Mouse (Mus musculus) CH12.LX (cell line): ENCODE results near the gene Tecta. TPM values are rescaled to one million over a fixed set of nuclear protein-coding genes. Genes with fewer than 3 reads are reported as not detected.

Source experiments
- DNase-seq: peaks from one replicate; pipeline ENCODE4 v3.0.0-alpha.2; 2013; ENCODE audit errors: extremely low read depth
- H3K27ac ChIP-seq: 2 replicates; pipeline ENCODE4 v1.5.1; 2012; ENCODE audit warnings: low read depth, mild to moderate bottlenecking, control low read depth, moderate library complexity; ENCODE audit not compliant: insufficient read depth
- H3K27me3 ChIP-seq: replicated peaks from 2 replicates; pipeline ENCODE3; 2012; ENCODE audit warnings: inconsistent platforms
- H3K36me3 ChIP-seq, 2 experiments: replicated peaks in 1 of 2; 2 replicates each; pipeline versions ENCODE3 to v1.6.1; 2012; ENCODE audit warnings: inconsistent platforms in 1 of 2, low read length in 1 of 2, mild to moderate bottlenecking in 1 of 2, mixed read lengths in 1 of 2, moderate library complexity in 1 of 2; ENCODE audit not compliant: control insufficient read depth in 1 of 2, insufficient read depth in 1 of 2
- H3K4me1 ChIP-seq, 2 experiments: 2 replicates each; pipeline ENCODE4 v1.6.1; 2012; ENCODE audit warnings: inconsistent platforms in 1 of 2, moderate library complexity in 1 of 2; ENCODE audit not compliant: insufficient read depth in 2 of 2, control insufficient read depth in 1 of 2
- H3K4me2 ChIP-seq: 2 replicates; pipeline ENCODE4 v1.6.1; 2012; ENCODE audit warnings: low read depth, mild to moderate bottlenecking, control low read depth; ENCODE audit not compliant: poor library complexity, insufficient read depth, severe bottlenecking
- H3K4me3 ChIP-seq, 3 experiments: fragments of 150-350 bp in 1 of 3; sonication (generic) in 1 of 3; replicated peaks in 1 of 3; 2 replicates each; pipeline versions ENCODE3 to v1.5.1; 2011 to 2012; ENCODE audit warnings: low read depth in 2 of 3, low read length in 2 of 3, mild to moderate bottlenecking in 2 of 3, moderate library complexity in 2 of 3, control low read depth in 1 of 3, improper control_type of control experiment in 1 of 3, inconsistent platforms in 1 of 3, mixed read lengths in 1 of 3; ENCODE audit not compliant: poor library complexity in 1 of 3
- H3K79me2 ChIP-seq: replicated peaks from 2 replicates; pipeline ENCODE4 v1.6.1; 2012; ENCODE audit warnings: mild to moderate bottlenecking, moderate library complexity; ENCODE audit not compliant: control insufficient read depth, poor library complexity, insufficient read depth, severe bottlenecking; ENCODE audit errors: extremely low read depth
- H3K9ac ChIP-seq: 2 replicates; pipeline ENCODE4 v1.6.1; 2012; ENCODE audit warnings: low read depth, mild to moderate bottlenecking, control low read depth, moderate library complexity; ENCODE audit not compliant: insufficient read depth
- H3K9me3 ChIP-seq: replicated peaks from 2 replicates; pipeline ENCODE3; 2012; ENCODE audit warnings: low read length, inconsistent platforms, mixed read lengths
- CHD1 ChIP-seq: IDR thresholded peaks from 2 replicates; pipeline ENCODE4 v1.6.1; 2012; ENCODE audit warnings: low read depth, low read length, improper control_type of control experiment, inconsistent platforms
- CTCF ChIP-seq, 2 experiments: IDR thresholded peaks in 1 of 2; conservative IDR thresholded peaks in 1 of 2; 2 replicates each; pipeline ENCODE4 v1.5.1; 2011 to 2012; ENCODE audit warnings: low read depth in 2 of 2, low read length in 2 of 2, improper control_type of control experiment in 1 of 2, inconsistent platforms in 1 of 2, mild to moderate bottlenecking in 1 of 2, moderate library complexity in 1 of 2
- EP300 ChIP-seq: IDR thresholded peaks from 2 replicates; pipeline ENCODE4 v1.6.1; 2011; ENCODE audit warnings: low read length, improper control_type of control experiment
- JUN ChIP-seq: IDR thresholded peaks from 2 replicates; pipeline ENCODE4 v1.6.1; 2011; ENCODE audit warnings: low read depth, mild to moderate bottlenecking, low read length, improper control_type of control experiment, moderate library complexity; ENCODE audit not compliant: insufficient read depth
- MAFK ChIP-seq: IDR thresholded peaks from 2 replicates; pipeline ENCODE4 v1.6.1; 2011; ENCODE audit warnings: low read length, improper control_type of control experiment; ENCODE audit not compliant: insufficient replicate concordance
- MXI1 ChIP-seq: IDR thresholded peaks from 2 replicates; pipeline ENCODE4 v1.6.1; 2011; ENCODE audit warnings: mild to moderate bottlenecking, low read depth, low read length, improper control_type of control experiment
- MYC ChIP-seq: IDR thresholded peaks from 2 replicates; pipeline ENCODE4 v1.6.1; 2011; ENCODE audit warnings: low read depth, mild to moderate bottlenecking, improper control_type of control experiment, low read length
- NRF1 ChIP-seq: IDR thresholded peaks from 2 replicates; pipeline ENCODE4 v1.6.1; 2014; ENCODE audit warnings: low read depth, mild to moderate bottlenecking, inconsistent platforms, low read length, improper control_type of control experiment, moderate library complexity
- PAX5 ChIP-seq: IDR thresholded peaks from 2 replicates; pipeline ENCODE4 v1.6.1; 2012; ENCODE audit warnings: low read length, inconsistent platforms, mixed read lengths
- RCOR1 ChIP-seq: conservative IDR thresholded peaks from 2 replicates; pipeline ENCODE4 v1.6.1; 2012; ENCODE audit warnings: low read depth, mild to moderate bottlenecking, inconsistent platforms, low read length, improper control_type of control experiment
- TCF12 ChIP-seq: IDR thresholded peaks from 2 replicates; pipeline ENCODE4 v1.6.1; 2014; ENCODE audit warnings: low read depth, mild to moderate bottlenecking, inconsistent platforms, low read length, improper control_type of control experiment
- dilution Hi-C: fragments of 300-500 bp; cut with MboI; formaldehyde crosslinking; loops from 2 replicates; pipeline ENCODE4 v1.14.3; 2020; ENCODE audit warnings: low sequenced_read_pairs; ENCODE audit not compliant: extremely low pct_unique_long_range_greater_than_20kb, extremely low pct_ligation_motif_present
- in situ Hi-C: fragments of 300-500 bp; cut with MboI; formaldehyde crosslinking; loops from 3 replicates; pipeline ENCODE4 v1.14.3; 2019; ENCODE audit warnings: low sequenced_read_pairs, low pct_ligation_motif_present, low pct_unique_long_range_greater_than_20kb, mixed read lengths
- polyA plus RNA-seq: library from polyadenylated mRNA; unstranded; fragments of >175 nt; gene quantifications from 2 replicates; pipeline ENCODE4 v1.2.1, GENCODE M21; 2012; ENCODE audit warnings: low read depth; ENCODE audit not compliant: insufficient read length
- total RNA-seq, 2 experiments: library from RNA; depleted of rRNA; stranded (reverse); fragments of 300-350 nt in 1 of 2; fragments of >200 nt in 1 of 2; gene quantifications; 2 replicates each; pipeline ENCODE4 v1.2.3; 2012 to 2014

Gene Tecta
- total and polyA plus RNA-seq, 3 experiments, result 0.04 to 0.09 TPM; not detected in 1

- in situ Hi-C loops, result no loop called here
- dilution Hi-C loops, result no loop called here
- H3K36me3 ChIP-seq, result no peaks in the 10 kb centered on the region
These were observed 106.1 kb downstream of the Tecta start for GRCm38 (mm10) chr9:42293596-42293995.

GRCm38 (mm10) chr9:42293051-42293450 is 106.7 kb downstream of the Tecta start:
- TF ChIP-seq MAFK (no peak), MYC (no peak), CTCF (conservative IDR thresholded peaks at IDR 0.05 in 1 of 2, IDR thresholded peaks at IDR 0.05 in 1 of 2; ENCODE audit: low read depth in 2 of 2, low read length in 2 of 2) (no peak), PAX5 (no peak), RCOR1 (no peak), NRF1 (no peak), TCF12 (no peak)
- Histone ChIP-seq H3K79me2 (no peaks in the 10 kb centered on the region), H3K9ac (no peak overlapping the region), H3K9me3 (no peaks in the 10 kb centered on the region), H3K4me3 (no peak overlapping the region), H3K4me2 (no peak overlapping the region), H3K27ac (no peak overlapping the region), H3K4me1 (no peaks in the 10 kb centered on the region), H3K36me3 (no peaks in the 10 kb centered on the region), H3K27me3 (no peaks in the 10 kb centered on the region)
- DNase-seq, result no peak
- in situ Hi-C loops (no loop called here), dilution Hi-C loops (no loop called here)

More at GRCm38 (mm10) chr9:42293596-42293995, 106.1 kb downstream of the Tecta start:
- no peak overlapping the region for H3K4me3 ChIP-seq
- TF ChIP-seq CHD1 (no peak), MAFK (no peak), JUN (no peak), MYC (no peak), MXI1 (no peak)
- TF ChIP-seq, all 38 proteins: peak for 0
- Histone ChIP-seq H3K27me3 (no peaks in the 10 kb centered on the region), H3K27ac (no peak overlapping the region), H3K4me2 (no peak overlapping the region), H3K9ac (no peak overlapping the region), H3K4me1 (no peaks in the 10 kb centered on the region), H3K9me3 (no peaks in the 10 kb centered on the region), H3K79me2 (no peaks in the 10 kb centered on the region)
- no peak for DNase-seq

GRCm38 (mm10) chr9:42279676-42280075 is 120.1 kb downstream of the Tecta start:
- dilution Hi-C loops, result no loop called here

More at GRCm38 (mm10) chr9:42279676-42280075, 120.1 kb downstream of the Tecta start:
- H3K4me3 ChIP-seq, result no peak overlapping the region
- no peaks in the 10 kb centered on the region for H3K27me3 ChIP-seq
- H3K9me3 ChIP-seq, result peaks cover 4% of the 10 kb centered on the region
- no peak for DNase-seq
- no peak for TF ChIP-seq EP300
- no peaks in the 10 kb centered on the region; a peak in 1 of 4 replicates for H3K4me1 ChIP-seq
- no peak overlapping the region for H3K9ac ChIP-seq
- no peaks in the 10 kb centered on the region for H3K36me3 ChIP-seq
- no peak overlapping the region for H3K4me2 ChIP-seq
- H3K79me2 ChIP-seq, result no peaks in the 10 kb centered on the region
- in situ Hi-C loops, result no loop called here
- no peak overlapping the region for H3K27ac ChIP-seq

Other genes starting within 250 kb of the Tecta start
- gene Sc5d, start 135.7 kb downstream of the Tecta start, total RNA-seq (2012; rRNA removed), result 23.3 and 32.0 TPM in 2 replicates
- 89.1 and 111 TPM in 2 replicates for gene Sc5d, start 135.7 kb downstream of the Tecta start, total RNA-seq (2014; rRNA removed)
- 70.6 and 77.4 TPM in 2 replicates for gene Sc5d, start 135.7 kb downstream of the Tecta start, polyA plus RNA-seq
- 5.2 and 5.3 TPM in 2 replicates for gene Tbcel, start 107.9 kb upstream of the Tecta start, total RNA-seq (2012; rRNA removed)
- 5.9 and 6.0 TPM in 2 replicates for gene Tbcel, start 107.9 kb upstream of the Tecta start, total RNA-seq (2014; rRNA removed)
- 8.6 and 10.0 TPM in 2 replicates for gene Tbcel, start 107.9 kb upstream of the Tecta start, polyA plus RNA-seq